Mouse (Mus musculus) hindbrain, embryonic 16.5 days (tissue): ENCODE measurements around the gene Nfya. TPM values are rescaled to one million over a fixed set of nuclear protein-coding genes. Genes with fewer than 3 reads are reported as not detected.
"Not testable (repeated sequence)": the region's sequence is repeated elsewhere in the genome, so short reads cannot be mapped to it uniquely, and the experiment has no call there.

Experiments used
- ATAC-seq: fragments of 200-750 bp; cut with Nextera tagmentation; 2 replicates; pipeline ENCODE4 v1.8.0; 2017; ENCODE audit warnings: moderate TSS enrichment, moderate library complexity
- H3K27ac ChIP-seq: fragments of 300-500 bp; sonication (generic); 2 replicates; pipeline ENCODE4 v1.5.1; 2014; ENCODE audit warnings: low read depth, mild to moderate bottlenecking, control low read depth, low read length, moderate library complexity
- H3K27me3 ChIP-seq: fragments of 300-500 bp; sonication (generic); replicated peaks from 2 replicates; pipeline ENCODE4 v1.6.1; 2014; ENCODE audit warnings: low read length; ENCODE audit not compliant: control insufficient read depth, insufficient read depth
- H3K36me3 ChIP-seq: fragments of 300-500 bp; sonication (generic); 2 replicates; pipeline ENCODE4 v1.6.1; 2014; ENCODE audit warnings: mild to moderate bottlenecking, low read length, moderate library complexity, mixed read lengths; ENCODE audit not compliant: control insufficient read depth, insufficient read depth
- H3K4me1 ChIP-seq: fragments of 300-500 bp; sonication (generic); 2 replicates; pipeline ENCODE4 v1.6.1; 2014; ENCODE audit warnings: low read depth, low read length; ENCODE audit not compliant: control insufficient read depth, insufficient read depth
- H3K4me2 ChIP-seq: fragments of 300-500 bp; sonication (generic); 2 replicates; pipeline ENCODE4 v1.6.1; 2014; ENCODE audit warnings: mild to moderate bottlenecking, low read length, control low read depth, moderate library complexity
- H3K4me3 ChIP-seq: fragments of 300-500 bp; sonication (generic); 2 replicates; pipeline ENCODE4 v1.5.1; 2014; ENCODE audit warnings: mild to moderate bottlenecking, low read length, control low read depth, moderate library complexity
- H3K9ac ChIP-seq: fragments of 300-500 bp; sonication (generic); 2 replicates; pipeline ENCODE4 v1.6.1; 2014; ENCODE audit warnings: low read depth, mild to moderate bottlenecking, control low read depth, low read length, moderate library complexity
- H3K9me3 ChIP-seq: fragments of 300-500 bp; sonication (generic); 2 replicates; pipeline ENCODE4 v1.6.1; 2014; ENCODE audit warnings: mild to moderate bottlenecking, low read length, moderate library complexity; ENCODE audit not compliant: control insufficient read depth
- whole genome bisulfite sequencing: fragments of 180-500 bp; shearing (Covaris S2); extraction: QIAGEN DNeasy Blood & Tissue Kit; methylation state at CpG from one replicate; pipeline ENCODE4 v1.1.7; 2014; 5-methylcytosine and 5-hydroxymethylcytosine counted together
- polyA plus RNA-seq: library from polyadenylated mRNA; unstranded; fragments of >200 nt; fragmentation: Nextera tagmentation; extraction: Ambion mirVana; gene quantifications from 2 replicates; pipeline ENCODE4 v1.2.1, GENCODE M21; 2015

Nfya gene
- polyA plus RNA-seq, 1 experiment from 2014 or later: 8.9 TPM

DNA sequence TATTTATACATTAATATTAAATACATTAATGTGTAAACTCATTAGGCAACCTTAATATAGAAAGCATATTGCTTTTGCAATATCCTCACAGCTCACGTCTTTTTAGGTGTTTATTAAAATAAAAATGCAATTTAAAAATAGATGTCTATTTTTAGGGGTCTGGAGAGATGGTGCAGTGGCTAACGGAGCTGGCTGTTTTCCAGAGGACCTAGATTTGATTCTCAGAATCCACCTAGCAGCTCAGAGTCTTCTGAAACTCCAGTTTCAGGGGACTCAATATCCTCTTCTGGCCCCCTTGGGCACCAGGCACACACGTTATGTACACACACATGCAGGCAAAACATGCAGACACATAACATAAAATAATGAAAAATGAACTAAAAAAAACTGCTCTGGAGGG lies 47.4 kb downstream of the Nfya start:
- Histone ChIP-seq H3K27ac (no peak overlapping the region), H3K36me3 (no peaks in the 10 kb centered on the region), H3K9ac (no peak overlapping the region), H3K4me3 (no peak overlapping the region), H3K4me1 (no peaks in the 10 kb centered on the region), H3K27me3 (no peaks in the 10 kb centered on the region), H3K9me3 (no peaks in the 10 kb centered on the region), H3K4me2 (no peak overlapping the region)
- WGBS: 70% methylated on average over 3 of the region's 3 CpGs
- no peak for ATAC-seq

DNA sequence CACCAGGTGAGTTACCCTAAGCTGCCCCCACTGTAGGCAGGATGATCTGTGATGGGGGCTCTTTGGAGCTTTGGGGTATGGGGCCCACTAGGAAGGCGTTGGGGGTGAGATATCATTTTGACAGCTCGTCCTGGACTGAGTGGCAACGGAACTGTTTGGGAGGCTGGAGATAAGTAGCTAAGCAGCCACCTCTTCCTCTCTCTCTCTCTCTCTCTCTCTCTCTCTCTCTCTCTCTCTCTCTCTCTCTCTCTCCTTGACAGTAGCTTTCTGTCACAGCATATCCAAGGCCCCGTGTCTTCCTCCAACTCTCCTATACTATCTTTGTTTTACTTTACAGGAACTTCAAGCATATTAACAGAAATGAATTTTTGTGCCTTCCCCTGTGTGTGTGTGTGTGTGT lies 49.2 kb downstream of the Nfya start:
- 89% methylated on average over 4 of the region's 4 CpGs for WGBS
- H3K9me3 ChIP-seq: no peaks in the 10 kb centered on the region
- H3K4me2 ChIP-seq: no peak overlapping the region
- H3K27me3 ChIP-seq: no peaks in the 10 kb centered on the region
- H3K4me3 ChIP-seq: no peak overlapping the region
- H3K9ac ChIP-seq: no peak overlapping the region
- no peak for ATAC-seq
- no peaks in the 10 kb centered on the region for H3K4me1 ChIP-seq
- H3K27ac ChIP-seq: no peak overlapping the region
- H3K36me3 ChIP-seq: no peaks in the 10 kb centered on the region

DNA sequence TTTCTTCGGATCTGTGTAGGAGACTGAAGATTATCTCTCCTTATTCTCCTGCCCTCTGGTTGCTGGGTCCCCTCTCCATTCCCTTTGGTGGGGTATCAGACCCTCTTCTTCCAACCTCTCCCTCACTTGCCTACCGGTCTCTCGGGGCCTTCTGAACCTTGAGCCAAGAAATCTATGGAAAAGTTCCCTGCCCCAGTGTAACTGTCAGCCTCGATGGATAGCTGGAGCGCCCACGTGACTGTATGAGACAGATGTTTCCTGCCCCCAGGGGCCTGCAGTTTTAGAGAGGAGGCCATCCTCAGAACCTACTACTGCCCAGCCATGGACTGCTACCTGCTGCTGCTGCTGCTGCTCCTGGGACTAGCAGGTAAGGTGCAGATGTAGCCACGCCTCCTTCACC lies 50.1 kb downstream of the Nfya start, which contains the start of gene Treml1:
Treml1 (plus strand) TSS at position 301 of the 400 bp plus-strand sequence.
- Histone ChIP-seq H3K9ac (no peak within 1 kb of the TSS), H3K27me3 (no peaks in the 10 kb centered on the region), H3K4me2 (no peak within 1 kb of the TSS), H3K4me1 (no peaks in the 10 kb centered on the region), H3K9me3 (no peaks in the 10 kb centered on the region), H3K27ac (no peak within 1 kb of the TSS), H3K36me3 (no peaks in the 10 kb centered on the region), H3K4me3 (no peak within 1 kb of the TSS)
- WGBS: 79% methylated on average over 7 of the region's 7 CpGs
- ATAC-seq: no peak

DNA sequence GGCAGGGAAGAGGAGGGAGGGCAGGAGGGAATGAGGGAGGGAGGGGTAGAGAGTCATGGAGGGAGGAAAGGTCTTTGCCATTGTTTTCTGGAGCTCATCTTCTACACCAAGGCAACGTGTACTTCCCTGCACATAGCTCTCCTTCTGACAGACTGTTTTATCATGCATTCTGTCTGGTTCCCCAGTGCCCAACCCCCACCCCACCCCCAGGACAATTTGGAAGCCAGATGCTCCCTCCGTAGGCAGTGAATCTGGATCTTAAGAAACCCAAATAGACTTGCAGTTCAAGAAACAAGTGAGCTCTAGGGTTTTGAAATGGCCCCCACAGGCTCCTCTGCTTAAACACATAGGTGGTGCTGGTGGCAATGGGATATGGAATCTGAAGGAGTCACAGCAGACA lies 51.8 kb downstream of the Nfya start:
- H3K27ac ChIP-seq: no peak overlapping the region
- ATAC-seq: no peak
- H3K4me1 ChIP-seq: no peaks in the 10 kb centered on the region
- 43% methylated on average over 2 of the region's 2 CpGs for WGBS
- no peaks in the 10 kb centered on the region for H3K36me3 ChIP-seq
- no peak overlapping the region for H3K4me2 ChIP-seq
- H3K9me3 ChIP-seq: no peaks in the 10 kb centered on the region
- no peak overlapping the region for H3K9ac ChIP-seq
- H3K4me3 ChIP-seq: no peak overlapping the region
- H3K27me3 ChIP-seq: no peaks in the 10 kb centered on the region

DNA sequence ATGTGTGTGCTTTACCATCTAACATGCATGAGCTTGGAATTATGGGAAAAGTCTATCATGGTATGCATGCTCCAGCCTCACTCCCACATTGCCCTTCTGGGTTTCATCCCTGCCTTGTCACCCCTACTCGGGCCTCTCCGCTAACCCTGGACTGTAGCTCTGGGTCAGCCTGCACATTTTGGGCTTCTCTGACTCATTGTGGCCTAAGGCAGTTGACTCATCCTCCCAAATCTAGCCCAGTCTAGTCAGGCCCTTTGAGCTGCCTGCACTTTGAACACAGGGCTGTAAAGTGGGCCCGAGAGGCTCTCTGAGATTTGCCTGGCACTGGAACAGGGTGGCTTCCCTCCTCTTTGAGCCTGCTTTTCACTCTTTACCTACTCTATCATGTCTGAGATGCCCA lies 53.9 kb downstream of the Nfya start:
- no peak overlapping the region for H3K27ac ChIP-seq
- no peaks in the 10 kb centered on the region for H3K27me3 ChIP-seq
- H3K4me1 ChIP-seq: no peaks in the 10 kb centered on the region
- no peak overlapping the region for H3K9ac ChIP-seq
- no peak overlapping the region for H3K4me3 ChIP-seq
- H3K4me2 ChIP-seq: no peak overlapping the region
- 89% methylated on average over 3 of the region's 3 CpGs for WGBS
- H3K36me3 ChIP-seq: no peaks in the 10 kb centered on the region
- no peak for ATAC-seq
- no peaks in the 10 kb centered on the region for H3K9me3 ChIP-seq

DNA sequence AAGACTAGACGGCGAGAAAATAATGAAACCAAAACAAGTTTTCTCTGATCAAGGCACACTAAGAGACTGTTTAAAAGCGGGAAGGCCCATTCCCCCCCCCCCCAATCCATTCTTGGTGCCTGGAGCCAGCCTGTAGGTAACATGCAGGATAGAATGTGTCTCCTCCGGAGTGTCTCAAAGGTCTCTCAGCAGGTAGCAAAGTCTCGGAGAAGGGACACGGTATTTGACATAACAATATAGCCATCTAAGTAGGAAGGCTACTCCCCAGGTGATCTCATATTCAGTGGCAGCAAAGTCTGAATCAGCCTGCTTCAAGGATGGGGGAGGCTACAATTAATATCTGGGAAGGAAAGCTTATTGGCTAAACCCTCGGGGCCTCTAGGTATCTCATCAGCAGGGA lies 56.7 kb downstream of the Nfya start:
- 56% methylated on average over 7 of the region's 7 CpGs for WGBS
- H3K4me3 ChIP-seq, H3K4me1 ChIP-seq, H3K9me3 ChIP-seq, H3K4me2 ChIP-seq, H3K27ac ChIP-seq, H3K36me3 ChIP-seq, ATAC-seq, H3K27me3 ChIP-seq, H3K9ac ChIP-seq: not testable (repeated sequence)

DNA sequence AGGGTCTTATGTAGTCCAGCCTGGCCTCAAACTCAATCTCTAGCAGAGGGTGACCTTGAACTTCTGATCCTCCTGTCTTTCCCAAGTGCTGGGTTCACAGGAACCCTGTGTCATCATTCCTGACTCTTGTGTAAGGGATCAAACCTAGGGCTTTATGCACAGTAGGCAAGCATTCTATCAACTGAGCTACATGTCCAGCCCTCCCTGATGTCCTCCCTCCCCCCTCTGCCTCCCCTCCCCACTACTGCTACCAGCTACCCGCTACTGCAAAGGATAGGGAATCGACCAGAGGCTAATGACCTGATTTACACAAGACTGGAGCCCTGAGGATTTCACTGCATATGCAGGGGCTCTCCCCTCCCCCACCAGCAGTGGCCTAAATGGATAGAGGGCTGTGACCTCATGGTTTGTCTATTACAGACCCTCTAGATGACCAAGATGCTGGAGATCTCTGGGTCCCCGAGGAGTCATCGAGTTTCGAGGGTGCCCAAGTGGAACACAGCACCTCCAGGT lies 59.0 kb downstream of the Nfya start:
- ATAC-seq: no peak
- no peaks in the 10 kb centered on the region for H3K36me3 ChIP-seq

DNA sequence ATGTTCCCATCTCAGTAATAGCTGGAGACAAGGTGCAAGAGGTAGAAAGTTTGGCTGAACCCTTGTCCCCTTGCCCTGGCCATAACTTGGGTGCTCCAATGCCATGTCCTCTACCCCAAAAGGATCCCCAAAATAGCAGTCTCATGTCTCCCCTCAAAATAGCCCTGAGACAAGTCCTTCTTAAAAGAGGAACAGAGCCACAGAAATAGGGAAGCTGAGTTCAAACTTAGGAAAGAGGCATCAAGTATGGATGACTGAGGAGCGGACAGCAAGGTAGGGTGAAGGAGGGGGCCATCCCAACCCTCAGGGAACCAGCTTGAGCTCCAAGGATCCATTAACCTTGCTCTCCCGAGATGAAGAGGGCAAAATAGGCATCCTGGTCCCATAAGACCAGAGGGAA lies 62.4 kb downstream of the Nfya start:
- Histone ChIP-seq H3K27me3 (no peaks in the 10 kb centered on the region), H3K9ac (no peak overlapping the region), H3K36me3 (no peaks in the 10 kb centered on the region), H3K4me1 (no peaks in the 10 kb centered on the region), H3K27ac (no peak overlapping the region), H3K4me2 (no peak overlapping the region), H3K9me3 (no peaks in the 10 kb centered on the region), H3K4me3 (no peak overlapping the region)
- ATAC-seq: no peak
- 73% methylated on average over 2 of the region's 2 CpGs for WGBS

More for the DNA sequence above, 59.0 kb downstream of the Nfya start:
- Histone ChIP-seq H3K27me3 (no peaks in the 10 kb centered on the region), H3K4me1 (no peaks in the 10 kb centered on the region), H3K27ac (no peak overlapping the region), H3K4me3 (no peak overlapping the region), H3K9me3 (no peaks in the 10 kb centered on the region), H3K4me2 (no peak overlapping the region), H3K9ac (no peak overlapping the region)
- WGBS: 74% methylated on average over 5 of the region's 5 CpGs

DNA sequence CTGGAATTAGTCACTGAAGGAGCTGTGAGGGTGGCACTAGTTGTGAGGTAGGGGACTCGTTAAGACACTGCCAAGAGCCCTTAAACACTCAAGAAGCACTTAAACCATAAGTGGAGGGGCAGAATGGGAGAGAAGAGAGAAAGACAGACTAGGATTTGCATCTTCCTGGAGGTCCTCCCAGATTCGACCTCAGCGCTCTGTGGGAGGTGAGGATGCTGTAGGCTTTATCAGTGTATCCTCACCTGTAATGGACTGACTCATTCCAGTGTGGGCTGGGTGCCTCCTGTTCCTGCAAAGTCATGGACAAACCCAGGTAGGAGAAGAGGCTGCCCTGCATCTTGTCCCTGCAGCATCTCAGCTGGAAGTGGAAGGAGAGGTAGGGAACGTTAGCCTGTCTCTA lies 62.9 kb downstream of the Nfya start:
- no peak overlapping the region for H3K9ac ChIP-seq
- no peaks in the 10 kb centered on the region for H3K4me1 ChIP-seq
- H3K4me2 ChIP-seq: no peak overlapping the region
- no peaks in the 10 kb centered on the region for H3K36me3 ChIP-seq
- H3K4me3 ChIP-seq: no peak overlapping the region
- WGBS: 69% methylated on average over 4 of the region's 4 CpGs
- H3K27me3 ChIP-seq: no peaks in the 10 kb centered on the region
- no peak overlapping the region for H3K27ac ChIP-seq
- no peaks in the 10 kb centered on the region for H3K9me3 ChIP-seq
- no peak for ATAC-seq

DNA sequence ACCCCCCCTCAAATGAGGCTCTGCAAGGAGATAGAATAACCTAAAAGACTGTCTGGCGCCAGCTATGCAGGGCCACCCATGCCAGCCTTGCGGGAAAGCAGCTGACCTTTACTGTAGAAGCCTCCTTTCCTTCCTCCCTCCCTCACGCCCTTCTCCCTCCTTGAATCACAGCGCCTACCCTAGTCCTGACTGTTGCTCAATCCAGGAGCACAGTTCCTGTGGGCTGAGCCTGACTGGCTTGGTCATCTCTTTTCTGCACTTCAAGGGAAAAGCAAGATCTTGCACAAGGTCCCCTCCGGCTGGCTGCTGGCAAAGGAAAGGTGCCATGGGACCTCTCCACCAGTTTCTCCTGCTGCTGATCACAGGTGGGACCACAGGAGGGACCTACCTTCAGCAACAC lies 63.5 kb downstream of the Nfya start, which contains the start of gene Trem2:
Trem2 (plus strand) TSS at position 171 of the 400 bp plus-strand sequence.
- WGBS: 79% methylated on average over 5 of the region's 5 CpGs
- H3K9me3 ChIP-seq: no peaks in the 10 kb centered on the region
- no peak within 1 kb of the TSS for H3K9ac ChIP-seq
- no peaks in the 10 kb centered on the region for H3K27me3 ChIP-seq
- no peak within 1 kb of the TSS for H3K4me3 ChIP-seq
- ATAC-seq: no peak
- H3K4me2 ChIP-seq: no peak within 1 kb of the TSS
- no peak within 1 kb of the TSS for H3K27ac ChIP-seq
- H3K4me1 ChIP-seq: no peaks in the 10 kb centered on the region
- H3K36me3 ChIP-seq: no peaks in the 10 kb centered on the region
